Mouse (Mus musculus) testis, postnatal 14 days (tissue): ENCODE data around the gene Tmem136.

Experiments
- DNase-seq: peaks from one replicate; pipeline ENCODE4 v3.0.0; 2021; ENCODE audit warnings: low spot score

Tmem136 gene

GRCm38 (mm10) chr9:43076163-43076562 lies 40.2 kb downstream of the Tmem136 start:
- no peak for DNase-seq

- no peak for DNase-seq
Observed at GRCm38 (mm10) chr9:43074611-43075010, 41.8 kb downstream of the Tmem136 start.

- DNase-seq = no peak
Observed at GRCm38 (mm10) chr9:43071741-43072140, 44.6 kb downstream of the Tmem136 start.

GRCm38 (mm10) chr9:43071176-43071575 lies 45.2 kb downstream of the Tmem136 start:
- no peak for DNase-seq

GRCm38 (mm10) chr9:43070566-43070965 lies 45.8 kb downstream of the Tmem136 start:
- no peak for DNase-seq

- DNase-seq = no peak
Observed at GRCm38 (mm10) chr9:43070153-43070552, 46.2 kb downstream of the Tmem136 start.

DNA sequence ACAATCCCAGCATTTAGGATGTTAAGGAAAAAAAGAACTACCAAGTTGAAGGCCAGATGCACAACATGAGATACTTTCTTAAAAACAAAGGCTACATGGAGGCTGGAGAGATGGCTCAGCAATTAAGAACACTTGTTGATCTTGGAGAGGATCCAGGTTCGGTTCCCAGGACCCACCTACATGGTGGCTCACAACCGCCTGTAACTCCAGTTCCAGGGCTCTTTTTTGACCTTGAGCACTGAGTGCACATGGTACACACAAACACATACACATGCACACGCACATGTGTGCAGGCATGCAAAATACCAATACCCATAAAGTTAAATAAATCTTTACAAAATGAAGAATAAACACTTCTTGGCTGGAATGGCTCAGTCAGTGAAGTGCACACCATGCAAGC lies 48.5 kb downstream of the Tmem136 start:
- no peak for DNase-seq

DNA sequence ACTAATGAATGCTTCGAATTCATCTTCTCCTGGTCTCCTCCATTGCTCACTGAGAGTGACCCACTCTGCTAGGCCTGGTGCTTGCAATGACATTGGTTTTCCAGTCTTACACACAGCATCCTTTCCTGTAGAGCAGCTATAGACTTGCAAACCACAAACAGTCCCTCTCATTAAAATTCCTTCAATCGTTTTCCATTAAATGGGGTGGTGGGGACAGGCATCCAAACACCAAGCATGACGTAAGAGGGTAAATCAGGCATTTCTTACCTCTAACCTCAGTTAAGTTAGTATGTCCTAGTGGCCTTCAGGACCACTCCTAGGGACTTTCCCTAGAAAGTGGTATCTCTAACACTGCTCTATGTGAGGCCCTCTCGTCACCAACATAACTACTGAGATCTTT lies 51.1 kb downstream of the Tmem136 start:
- DNase-seq = no peak

GRCm38 (mm10) chr9:43061545-43061944 lies 54.8 kb downstream of the Tmem136 start:
- no peak for DNase-seq
